Mouse (Mus musculus) lung, embryonic 16.5 days (tissue): ENCODE data around the gene Tm4sf20. TPM values are rescaled to one million over a fixed set of nuclear protein-coding genes. Genes with fewer than 3 reads are reported as not detected.

ENCODE experiments used
- ATAC-seq: fragments of 200-750 bp; cut with Nextera tagmentation; 2 replicates; pipeline ENCODE4 v1.8.0; 2017; ENCODE audit warnings: low read depth, mild to moderate bottlenecking, moderate library complexity
- H3K27ac ChIP-seq: fragments of 300-500 bp; sonication (generic); 2 replicates; pipeline ENCODE4 v1.5.1; 2014; ENCODE audit warnings: mild to moderate bottlenecking, control low read depth, low read length
- H3K27me3 ChIP-seq: fragments of 300-500 bp; sonication (generic); 2 replicates; pipeline ENCODE4 v1.6.1; 2014; ENCODE audit warnings: low read depth, low read length, mixed read lengths; ENCODE audit not compliant: control insufficient read depth, insufficient read depth
- H3K36me3 ChIP-seq: fragments of 300-500 bp; sonication (generic); 2 replicates; pipeline ENCODE4 v1.6.1; 2014; ENCODE audit warnings: low read length; ENCODE audit not compliant: control insufficient read depth, insufficient read depth
- H3K4me1 ChIP-seq: fragments of 300-500 bp; sonication (generic); replicated peaks from 2 replicates; pipeline ENCODE4 v1.6.1; 2014; ENCODE audit warnings: low read length, mixed read lengths; ENCODE audit not compliant: control insufficient read depth, insufficient read depth
- H3K4me2 ChIP-seq: fragments of 300-500 bp; sonication (generic); 2 replicates; pipeline ENCODE4 v1.6.1; 2014; ENCODE audit warnings: low read depth, low read length, control low read depth
- H3K4me3 ChIP-seq: fragments of 300-500 bp; sonication (generic); 2 replicates; pipeline ENCODE4 v1.5.1; 2014; ENCODE audit warnings: mild to moderate bottlenecking, low read length, control low read depth
- H3K9ac ChIP-seq: fragments of 300-500 bp; sonication (generic); 2 replicates; pipeline ENCODE4 v1.6.1; 2014; ENCODE audit warnings: low read length, control low read depth
- H3K9me3 ChIP-seq: fragments of 300-500 bp; sonication (generic); 2 replicates; pipeline ENCODE4 v1.6.1; 2016; ENCODE audit warnings: low read length; ENCODE audit not compliant: control insufficient read depth
- WGBS: fragments of 180-500 bp; shearing (Covaris S2); extraction: QIAGEN DNeasy Blood & Tissue Kit; methylation state at CpG from one replicate; pipeline ENCODE4 v1.1.7; 2014; 5-methylcytosine and 5-hydroxymethylcytosine counted together
- polyA plus RNA-seq: library from polyadenylated mRNA; unstranded; fragments of >200 nt; fragmentation: Nextera tagmentation; extraction: Ambion mirVana; gene quantifications from 2 replicates; pipeline ENCODE4 v1.2.1, GENCODE M21; 2015

The Tm4sf20 gene
- polyA plus RNA-seq, 1 experiment from 2014 or later = not detected

- Histone ChIP-seq H3K27me3 (no peaks in the 10 kb centered on the region), H3K9me3 (no peaks in the 10 kb centered on the region), H3K4me1 (peaks cover 2% of the 10 kb centered on the region), H3K4me2 (no peak overlapping the region), H3K9ac (no peak overlapping the region), H3K27ac (no peak overlapping the region), H3K36me3 (no peaks in the 10 kb centered on the region), H3K4me3 (no peak overlapping the region)
- no peak for ATAC-seq
- 59% methylated on average over 7 of the region's 7 CpGs for WGBS
These were observed 19.8 kb upstream of the Tm4sf20 start for GRCm38 (mm10) chr1:82788070-82788469.

- ATAC-seq = peak; percentile 95
- 0% methylated on average over 2 of the region's 2 CpGs for WGBS
- Histone ChIP-seq H3K27me3 (no peaks in the 10 kb centered on the region), H3K36me3 (no peaks in the 10 kb centered on the region), H3K4me2 (no peak overlapping the region), H3K4me1 (peaks cover 2% of the 10 kb centered on the region), H3K27ac (no peak overlapping the region), H3K9me3 (no peaks in the 10 kb centered on the region), H3K9ac (no peak overlapping the region), H3K4me3 (no peak overlapping the region)
These were observed 19.2 kb upstream of the Tm4sf20 start for GRCm38 (mm10) chr1:82787414-82787813.

- Histone ChIP-seq H3K27ac (no peak overlapping the region), H3K9ac (no peak overlapping the region), H3K36me3 (no peaks in the 10 kb centered on the region), H3K27me3 (no peaks in the 10 kb centered on the region), H3K9me3 (no peaks in the 10 kb centered on the region), H3K4me1 (peaks cover 2% of the 10 kb centered on the region), H3K4me3 (no peak overlapping the region), H3K4me2 (no peak overlapping the region)
- 50% methylated on average over 6 of the region's 6 CpGs for WGBS
- ATAC-seq = no peak
These were observed 17.3 kb upstream of the Tm4sf20 start for GRCm38 (mm10) chr1:82785546-82785945.

- WGBS = 54% methylated on average over 3 of the region's 3 CpGs
These were observed 15.3 kb upstream of the Tm4sf20 start for GRCm38 (mm10) chr1:82783559-82783958.

GRCm38 (mm10) chr1:82779388-82779966 lies 11.2 kb upstream of the Tm4sf20 start:
- 71% methylated on average over 6 of the region's 6 CpGs for WGBS
- Histone ChIP-seq H3K4me2 (no peak overlapping the region), H3K27me3 (no peaks in the 10 kb centered on the region), H3K36me3 (no peaks in the 10 kb centered on the region), H3K9ac (no peak overlapping the region), H3K4me1 (no peaks in the 10 kb centered on the region; the same call in 1 of the 2 replicates), H3K4me3 (no peak overlapping the region), H3K27ac (no peak overlapping the region), H3K9me3 (no peaks in the 10 kb centered on the region)
- ATAC-seq = no peak

More at GRCm38 (mm10) chr1:82783559-82783958, 15.3 kb upstream of the Tm4sf20 start:
- Histone ChIP-seq H3K36me3 (no peaks in the 10 kb centered on the region), H3K9ac (no peak overlapping the region), H3K4me1 (peaks cover 2% of the 10 kb centered on the region), H3K4me2 (no peak overlapping the region), H3K9me3 (no peaks in the 10 kb centered on the region), H3K27ac (no peak overlapping the region), H3K27me3 (no peaks in the 10 kb centered on the region), H3K4me3 (no peak overlapping the region)
- 0 out of 2 replicates have a peak, but pooled peaks have one; percentile 46 for ATAC-seq

- H3K27ac ChIP-seq = no peak overlapping the region
- H3K36me3 ChIP-seq = no peaks in the 10 kb centered on the region
- H3K4me1 ChIP-seq = no peaks in the 10 kb centered on the region
- ATAC-seq = no peak
- no peaks in the 10 kb centered on the region for H3K27me3 ChIP-seq
- no peak overlapping the region for H3K9ac ChIP-seq
- no peak overlapping the region for H3K4me3 ChIP-seq
- H3K9me3 ChIP-seq = no peaks in the 10 kb centered on the region
- WGBS = 91% methylated on average over 4 of the region's 4 CpGs
- no peak overlapping the region for H3K4me2 ChIP-seq
These were observed 7.0 kb upstream of the Tm4sf20 start for GRCm38 (mm10) chr1:82775293-82775692.

GRCm38 (mm10) chr1:82773208-82773607 lies 4.9 kb upstream of the Tm4sf20 start:
- Histone ChIP-seq H3K9ac (no peak overlapping the region), H3K27ac (no peak overlapping the region), H3K27me3 (no peaks in the 10 kb centered on the region), H3K4me2 (no peak overlapping the region), H3K36me3 (no peaks in the 10 kb centered on the region), H3K4me1 (no peaks in the 10 kb centered on the region), H3K4me3 (no peak overlapping the region), H3K9me3 (no peaks in the 10 kb centered on the region)
- no peak for ATAC-seq
- WGBS = 74% methylated on average over 5 of the region's 5 CpGs

GRCm38 (mm10) chr1:82772428-82772827 lies 4.2 kb upstream of the Tm4sf20 start:
- 70% methylated on average over 4 of the region's 4 CpGs for WGBS
- no peak for ATAC-seq

GRCm38 (mm10) chr1:82771022-82771586 lies 2.8 kb upstream of the Tm4sf20 start, which contains the start of gene Gm47791:
TSS of gene Gm47791 (minus strand) at chr1:82771243.
- ATAC-seq = no peak
- WGBS = 79% methylated on average over 15 of the region's 15 CpGs
- Histone ChIP-seq H3K36me3 (no peaks in the 10 kb centered on the region), H3K4me1 (0 out of 2 replicates have a peak, but pooled peaks cover 2% of the 10 kb centered on the region), H3K9me3 (no peaks in the 10 kb centered on the region), H3K4me3 (no peak within 1 kb of the TSS), H3K9ac (no peak within 1 kb of the TSS), H3K4me2 (no peak within 1 kb of the TSS), H3K27me3 (no peaks in the 10 kb centered on the region), H3K27ac (no peak within 1 kb of the TSS)

More at GRCm38 (mm10) chr1:82772428-82772827, 4.2 kb upstream of the Tm4sf20 start:
- no peaks in the 10 kb centered on the region for H3K9me3 ChIP-seq
- no peaks in the 10 kb centered on the region for H3K4me1 ChIP-seq
- H3K27ac ChIP-seq = no peak overlapping the region
- H3K36me3 ChIP-seq = no peaks in the 10 kb centered on the region
- no peak overlapping the region for H3K9ac ChIP-seq
- no peak overlapping the region for H3K4me3 ChIP-seq
- H3K27me3 ChIP-seq = no peaks in the 10 kb centered on the region
- H3K4me2 ChIP-seq = no peak overlapping the region
